Mouse (Mus musculus) CH12.LX (cell line): ENCODE results near the gene Map9. TPM values are rescaled to one million over a fixed set of nuclear protein-coding genes. Genes with fewer than 3 reads are reported as not detected.
"Not testable (repeated sequence)": the region's sequence is repeated elsewhere in the genome, so short reads cannot be mapped to it uniquely, and the experiment has no call there.

Source experiments
- DNase-seq: peaks from one replicate; pipeline ENCODE4 v3.0.0-alpha.2; 2013; ENCODE audit errors: extremely low read depth
- H3K27ac ChIP-seq: 2 replicates; pipeline ENCODE4 v1.5.1; 2012; ENCODE audit warnings: low read depth, mild to moderate bottlenecking, control low read depth, moderate library complexity; ENCODE audit not compliant: insufficient read depth
- H3K27me3 ChIP-seq: replicated peaks from 2 replicates; pipeline ENCODE3; 2012; ENCODE audit warnings: inconsistent platforms
- H3K36me3 ChIP-seq, 2 experiments: replicated peaks in 1 of 2; 2 replicates each; pipeline versions ENCODE3 to v1.6.1; 2012; ENCODE audit warnings: inconsistent platforms in 1 of 2, low read length in 1 of 2, mild to moderate bottlenecking in 1 of 2, mixed read lengths in 1 of 2, moderate library complexity in 1 of 2; ENCODE audit not compliant: control insufficient read depth in 1 of 2, insufficient read depth in 1 of 2
- H3K4me1 ChIP-seq, 2 experiments: 2 replicates each; pipeline ENCODE4 v1.6.1; 2012; ENCODE audit warnings: inconsistent platforms in 1 of 2, moderate library complexity in 1 of 2; ENCODE audit not compliant: insufficient read depth in 2 of 2, control insufficient read depth in 1 of 2
- H3K4me2 ChIP-seq: 2 replicates; pipeline ENCODE4 v1.6.1; 2012; ENCODE audit warnings: low read depth, mild to moderate bottlenecking, control low read depth; ENCODE audit not compliant: poor library complexity, insufficient read depth, severe bottlenecking
- H3K4me3 ChIP-seq, 3 experiments: fragments of 150-350 bp in 1 of 3; sonication (generic) in 1 of 3; replicated peaks in 1 of 3; 2 replicates each; pipeline versions ENCODE3 to v1.5.1; 2011 to 2012; ENCODE audit warnings: low read depth in 2 of 3, low read length in 2 of 3, mild to moderate bottlenecking in 2 of 3, moderate library complexity in 2 of 3, control low read depth in 1 of 3, improper control_type of control experiment in 1 of 3, inconsistent platforms in 1 of 3, mixed read lengths in 1 of 3; ENCODE audit not compliant: poor library complexity in 1 of 3
- H3K79me2 ChIP-seq: replicated peaks from 2 replicates; pipeline ENCODE4 v1.6.1; 2012; ENCODE audit warnings: mild to moderate bottlenecking, moderate library complexity; ENCODE audit not compliant: control insufficient read depth, poor library complexity, insufficient read depth, severe bottlenecking; ENCODE audit errors: extremely low read depth
- H3K9ac ChIP-seq: 2 replicates; pipeline ENCODE4 v1.6.1; 2012; ENCODE audit warnings: low read depth, mild to moderate bottlenecking, control low read depth, moderate library complexity; ENCODE audit not compliant: insufficient read depth
- H3K9me3 ChIP-seq: replicated peaks from 2 replicates; pipeline ENCODE3; 2012; ENCODE audit warnings: low read length, inconsistent platforms, mixed read lengths
- dilution Hi-C: fragments of 300-500 bp; cut with MboI; formaldehyde crosslinking; loops from 2 replicates; pipeline ENCODE4 v1.14.3; 2020; ENCODE audit warnings: low sequenced_read_pairs; ENCODE audit not compliant: extremely low pct_unique_long_range_greater_than_20kb, extremely low pct_ligation_motif_present
- in situ Hi-C: fragments of 300-500 bp; cut with MboI; formaldehyde crosslinking; loops from 3 replicates; pipeline ENCODE4 v1.14.3; 2019; ENCODE audit warnings: low sequenced_read_pairs, low pct_ligation_motif_present, low pct_unique_long_range_greater_than_20kb, mixed read lengths
- polyA plus RNA-seq: library from polyadenylated mRNA; unstranded; fragments of >175 nt; gene quantifications from 2 replicates; pipeline ENCODE4 v1.2.1, GENCODE M21; 2012; ENCODE audit warnings: low read depth; ENCODE audit not compliant: insufficient read length
- total RNA-seq, 2 experiments: library from RNA; depleted of rRNA; stranded (reverse); fragments of 300-350 nt in 1 of 2; fragments of >200 nt in 1 of 2; gene quantifications; 2 replicates each; pipeline ENCODE4 v1.2.3; 2012 to 2014

The Map9 gene
- total and polyA plus RNA-seq, 3 experiments, result not detected

GRCm38 (mm10) chr3:82441601-82442000 is 83.8 kb downstream of the Map9 start:
- dilution Hi-C loops, in situ Hi-C loops: not testable (repeated sequence)

More at GRCm38 (mm10) chr3:82441601-82442000, 83.8 kb downstream of the Map9 start:
- not testable (repeated sequence) for H3K9me3 ChIP-seq, H3K4me1 ChIP-seq, H3K4me3 ChIP-seq, H3K79me2 ChIP-seq, H3K4me2 ChIP-seq, H3K36me3 ChIP-seq, H3K27me3 ChIP-seq, DNase-seq, H3K27ac ChIP-seq, H3K9ac ChIP-seq

Other genes starting within 250 kb of the Map9 start
- not detected in 2 replicates for gene Gucy1a1, start 212.3 kb upstream of the Map9 start, total RNA-seq (2012; rRNA removed)
- not detected in 2 replicates for gene Gucy1a1, start 212.3 kb upstream of the Map9 start, total RNA-seq (2014; rRNA removed)
- gene Gucy1a1, start 212.3 kb upstream of the Map9 start, polyA plus RNA-seq, result not detected in 2 replicates
- gene Npy2r, start 190.0 kb downstream of the Map9 start, total RNA-seq (2012; rRNA removed), result not detected in 2 replicates
- gene Npy2r, start 190.0 kb downstream of the Map9 start, total RNA-seq (2014; rRNA removed), result not detected in 2 replicates
- not detected in 2 replicates for gene Npy2r, start 190.0 kb downstream of the Map9 start, polyA plus RNA-seq